Mouse (Mus musculus): ENCODE data around the gene Ngf. TPM values are rescaled to one million over a fixed set of nuclear protein-coding genes. Genes with fewer than 3 reads are reported as not detected.

The Ngf gene
- polyA plus RNA-seq, 1 experiment from 2014 or later, result 4.4 TPM

DNA sequence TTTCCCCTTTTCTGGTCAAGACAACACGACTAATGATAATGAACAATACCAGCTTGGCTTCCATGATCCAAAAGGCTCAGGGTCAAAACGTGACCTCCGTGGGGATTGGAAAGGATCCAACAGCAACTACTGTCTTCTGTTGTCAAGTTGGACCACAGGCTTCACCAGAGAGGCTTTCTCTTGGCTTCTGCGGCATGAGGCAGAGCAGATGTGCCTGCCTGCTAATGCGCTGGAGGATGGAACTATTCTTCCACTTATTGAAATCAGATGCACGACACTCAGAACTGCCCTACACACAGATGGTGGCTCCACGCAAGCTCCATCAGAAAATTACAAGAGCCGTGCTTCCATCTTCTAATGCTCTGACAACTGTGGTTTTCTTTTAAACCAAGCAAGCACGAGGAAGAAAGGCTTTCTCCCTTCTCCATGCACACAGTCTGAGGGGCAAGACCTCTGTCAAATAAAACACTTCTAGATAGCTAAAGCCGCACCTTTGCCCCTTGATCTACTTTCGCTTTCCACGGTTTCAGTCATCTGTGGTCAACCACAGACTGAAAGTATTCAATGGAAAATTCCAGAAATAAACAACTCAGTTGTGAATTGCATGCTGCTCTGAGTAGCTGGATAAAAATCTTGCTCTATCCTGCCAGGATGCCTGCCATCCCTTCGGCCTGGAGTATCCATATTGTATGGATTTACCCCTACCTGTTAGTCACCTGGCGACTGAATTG, 20.8 kb downstream of the Ngf start:
- 70% methylated on average over 14 of the region's 14 CpGs for WGBS
- no peak for ATAC-seq (ENCODE audit: insufficient number of reproducible peaks, insufficient read depth, low FRiP score, low read depth)
- no peak overlapping the region for H3K4me2 ChIP-seq (ENCODE audit: low read length)
- no peak overlapping the region for H3K27ac ChIP-seq (replicated peaks in 1 of 2; ENCODE audit: control insufficient read depth in 1 of 2, insufficient read depth in 1 of 2, low read depth in 2 of 2, low read length in 2 of 2)
- H3K9ac ChIP-seq (ENCODE audit: low read length), result no peak overlapping the region
- no peaks in the 10 kb centered on the region; a peak in 1 of 4 replicates for H3K4me1 ChIP-seq (ENCODE audit: control insufficient read depth in 2 of 2, insufficient read depth in 2 of 2, low read length in 2 of 2)
- H3K4me3 ChIP-seq (ENCODE audit: control insufficient read depth in 1 of 2, insufficient read depth in 1 of 2, low read depth in 1 of 2, low read length in 2 of 2), result no peak overlapping the region
- H3K36me3 ChIP-seq (ENCODE audit: control insufficient read depth, insufficient read depth, low read length), result no peaks in the 10 kb centered on the region
- no peaks in the 10 kb centered on the region for H3K9me3 ChIP-seq (ENCODE audit: control insufficient read depth, low read length)
- H3K27me3 ChIP-seq (ENCODE audit: control insufficient read depth, insufficient read depth, low read length), result no peaks in the 10 kb centered on the region

DNA sequence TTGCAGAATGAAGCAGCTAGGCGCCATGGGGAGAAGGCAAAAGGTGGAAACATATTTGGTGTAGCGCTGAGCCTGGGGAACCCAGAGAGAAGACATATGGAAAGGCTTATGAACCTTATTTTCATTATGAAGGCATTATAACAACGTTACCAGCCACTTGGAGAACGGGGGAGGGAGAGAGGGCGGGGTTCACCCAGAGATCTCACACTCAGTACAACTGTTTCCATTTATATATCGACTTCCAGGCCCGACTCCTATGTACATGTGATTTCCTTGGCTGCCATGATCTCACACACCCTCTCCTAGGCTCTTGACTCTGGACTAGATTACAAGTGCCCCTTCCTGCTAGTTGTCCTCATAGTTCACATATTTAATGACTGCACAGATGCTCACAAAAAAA, 28.4 kb downstream of the Ngf start:
- Histone ChIP-seq H3K27me3 (ENCODE audit: control insufficient read depth, insufficient read depth, low read length) (no peaks in the 10 kb centered on the region), H3K4me1 (ENCODE audit: control insufficient read depth in 2 of 2, insufficient read depth in 2 of 2, low read length in 2 of 2) (no peaks in the 10 kb centered on the region), H3K4me2 (ENCODE audit: low read length) (no peak overlapping the region), H3K9ac (ENCODE audit: low read length) (no peak overlapping the region), H3K36me3 (ENCODE audit: control insufficient read depth, insufficient read depth, low read length) (no peaks in the 10 kb centered on the region), H3K9me3 (ENCODE audit: control insufficient read depth, low read length) (no peaks in the 10 kb centered on the region), H3K27ac (replicated peaks in 1 of 2; ENCODE audit: control insufficient read depth in 1 of 2, insufficient read depth in 1 of 2, low read depth in 2 of 2, low read length in 2 of 2) (no peak overlapping the region), H3K4me3 (ENCODE audit: control insufficient read depth in 1 of 2, insufficient read depth in 1 of 2, low read depth in 1 of 2, low read length in 2 of 2) (no peak overlapping the region)
- no peak for ATAC-seq (ENCODE audit: insufficient number of reproducible peaks, insufficient read depth, low FRiP score, low read depth)
- WGBS, result 60% methylated on average over 7 of the region's 7 CpGs

DNA sequence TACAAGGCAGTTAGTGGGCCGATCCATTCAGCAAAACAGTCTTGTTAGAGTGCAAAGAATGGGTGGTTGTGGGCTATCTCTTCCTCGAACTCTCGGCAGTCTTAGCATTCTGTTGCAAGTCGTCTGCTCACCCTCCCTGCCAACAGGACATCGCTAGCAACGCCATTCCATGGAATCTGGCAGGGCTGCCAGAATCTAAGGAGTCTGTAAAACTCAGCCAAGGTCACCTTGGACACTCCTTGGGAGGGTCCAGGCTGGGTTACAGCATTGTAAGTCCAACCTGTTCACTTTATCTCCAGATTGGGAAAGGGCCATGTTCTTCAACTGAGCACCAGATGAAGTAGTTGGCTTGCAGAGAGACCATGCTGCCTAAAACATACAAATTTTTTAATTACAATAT, 29.2 kb downstream of the Ngf start:
- H3K9ac ChIP-seq (ENCODE audit: low read length), result no peak overlapping the region
- 65% methylated on average over 6 of the region's 6 CpGs for WGBS
- no peaks in the 10 kb centered on the region for H3K27me3 ChIP-seq (ENCODE audit: control insufficient read depth, insufficient read depth, low read length)
- H3K4me1 ChIP-seq (ENCODE audit: control insufficient read depth in 2 of 2, insufficient read depth in 2 of 2, low read length in 2 of 2), result no peaks in the 10 kb centered on the region
- H3K9me3 ChIP-seq (ENCODE audit: control insufficient read depth, low read length), result no peaks in the 10 kb centered on the region
- no peak for ATAC-seq (ENCODE audit: insufficient number of reproducible peaks, insufficient read depth, low FRiP score, low read depth)
- no peak overlapping the region for H3K4me3 ChIP-seq (ENCODE audit: control insufficient read depth in 1 of 2, insufficient read depth in 1 of 2, low read depth in 1 of 2, low read length in 2 of 2)
- H3K4me2 ChIP-seq (ENCODE audit: low read length), result no peak overlapping the region
- H3K36me3 ChIP-seq (ENCODE audit: control insufficient read depth, insufficient read depth, low read length), result no peaks in the 10 kb centered on the region
- H3K27ac ChIP-seq (replicated peaks in 1 of 2; ENCODE audit: control insufficient read depth in 1 of 2, insufficient read depth in 1 of 2, low read depth in 2 of 2, low read length in 2 of 2), result no peak overlapping the region

DNA sequence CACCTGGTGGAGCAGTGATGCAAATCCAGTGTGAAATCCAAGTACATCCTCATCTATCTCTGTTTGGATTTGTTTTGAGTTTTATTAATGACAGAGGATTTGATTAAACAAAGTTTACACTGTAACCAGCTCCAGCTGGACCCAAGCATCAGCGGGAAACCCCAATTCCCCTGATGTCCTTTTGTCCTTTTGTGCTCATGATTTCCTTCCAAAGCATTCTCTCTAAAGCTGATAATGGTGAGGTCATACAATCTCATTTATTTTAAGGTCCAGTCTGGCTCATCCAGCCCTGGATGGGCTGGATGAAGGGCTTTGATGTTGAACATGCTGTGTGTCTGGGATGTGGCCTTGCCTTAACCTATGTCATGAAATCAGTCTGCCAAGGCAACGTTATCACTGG, 30.3 kb downstream of the Ngf start:
- Histone ChIP-seq H3K4me1 (ENCODE audit: control insufficient read depth in 2 of 2, insufficient read depth in 2 of 2, low read length in 2 of 2) (no peaks in the 10 kb centered on the region), H3K27ac (replicated peaks in 1 of 2; ENCODE audit: control insufficient read depth in 1 of 2, insufficient read depth in 1 of 2, low read depth in 2 of 2, low read length in 2 of 2) (no peak overlapping the region), H3K9me3 (ENCODE audit: control insufficient read depth, low read length) (no peaks in the 10 kb centered on the region), H3K4me3 (ENCODE audit: control insufficient read depth in 1 of 2, insufficient read depth in 1 of 2, low read depth in 1 of 2, low read length in 2 of 2) (no peak overlapping the region), H3K9ac (ENCODE audit: low read length) (no peak overlapping the region), H3K36me3 (ENCODE audit: control insufficient read depth, insufficient read depth, low read length) (no peaks in the 10 kb centered on the region), H3K4me2 (ENCODE audit: low read length) (no peak overlapping the region), H3K27me3 (ENCODE audit: control insufficient read depth, insufficient read depth, low read length) (no peaks in the 10 kb centered on the region)
- ATAC-seq (ENCODE audit: insufficient number of reproducible peaks, insufficient read depth, low FRiP score, low read depth), result no peak
- WGBS, result 80% methylated on average over 2 of the region's 2 CpGs

DNA sequence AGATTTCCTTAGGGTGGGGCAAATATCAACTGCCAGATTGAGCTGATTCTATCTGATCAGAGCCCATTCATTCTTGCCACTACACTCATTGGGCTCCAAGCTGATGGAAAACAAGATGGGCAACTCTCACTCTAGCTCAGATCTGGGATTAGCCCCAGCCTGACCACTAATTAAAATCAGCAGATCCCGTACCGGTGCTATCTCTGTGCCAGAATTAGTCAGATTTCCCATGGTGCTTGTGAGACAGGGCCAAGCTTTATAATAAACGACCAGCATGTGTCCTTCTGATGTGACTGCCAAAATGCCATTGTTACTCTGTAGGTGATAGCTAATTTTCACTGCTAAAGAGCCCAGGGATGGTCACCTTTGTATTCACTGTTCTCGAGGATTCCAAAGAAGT, 31.5 kb downstream of the Ngf start:
- Histone ChIP-seq H3K4me2 (ENCODE audit: low read length) (no peak overlapping the region), H3K27ac (replicated peaks in 1 of 2; ENCODE audit: control insufficient read depth in 1 of 2, insufficient read depth in 1 of 2, low read depth in 2 of 2, low read length in 2 of 2) (no peak overlapping the region), H3K9ac (ENCODE audit: low read length) (no peak overlapping the region), H3K27me3 (ENCODE audit: control insufficient read depth, insufficient read depth, low read length) (no peaks in the 10 kb centered on the region), H3K4me1 (ENCODE audit: control insufficient read depth in 2 of 2, insufficient read depth in 2 of 2, low read length in 2 of 2) (no peaks in the 10 kb centered on the region), H3K9me3 (ENCODE audit: control insufficient read depth, low read length) (no peaks in the 10 kb centered on the region), H3K36me3 (ENCODE audit: control insufficient read depth, insufficient read depth, low read length) (no peaks in the 10 kb centered on the region), H3K4me3 (ENCODE audit: control insufficient read depth in 1 of 2, insufficient read depth in 1 of 2, low read depth in 1 of 2, low read length in 2 of 2) (no peak overlapping the region)
- no peak for ATAC-seq (ENCODE audit: insufficient number of reproducible peaks, insufficient read depth, low FRiP score, low read depth)
- WGBS, result 68% methylated on average over 4 of the region's 4 CpGs

DNA sequence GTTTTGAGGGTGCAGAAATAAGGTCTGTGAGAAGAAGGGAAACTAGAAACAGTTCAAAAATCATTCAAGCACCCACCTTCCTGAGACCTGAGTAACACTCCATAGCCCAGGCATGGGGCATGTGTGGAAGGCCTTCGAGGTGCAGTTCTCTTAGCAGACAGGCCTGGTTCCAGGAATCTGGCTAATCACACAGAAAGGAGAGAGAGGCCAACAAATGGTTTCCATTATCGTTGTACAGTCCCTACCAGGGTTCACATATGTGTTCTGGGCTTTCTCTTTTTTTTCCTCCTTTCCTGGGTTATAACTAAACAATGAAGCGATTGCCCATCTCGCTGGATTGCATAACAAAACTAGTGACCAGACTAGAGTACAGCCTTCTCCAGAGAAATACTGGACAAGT, 35.4 kb downstream of the Ngf start:
- Histone ChIP-seq H3K27ac (replicated peaks in 1 of 2; ENCODE audit: control insufficient read depth in 1 of 2, insufficient read depth in 1 of 2, low read depth in 2 of 2, low read length in 2 of 2) (no peak overlapping the region), H3K4me2 (ENCODE audit: low read length) (no peak overlapping the region), H3K9me3 (ENCODE audit: control insufficient read depth, low read length) (no peaks in the 10 kb centered on the region), H3K36me3 (ENCODE audit: control insufficient read depth, insufficient read depth, low read length) (no peaks in the 10 kb centered on the region), H3K4me3 (ENCODE audit: control insufficient read depth in 1 of 2, insufficient read depth in 1 of 2, low read depth in 1 of 2, low read length in 2 of 2) (no peak overlapping the region), H3K27me3 (ENCODE audit: control insufficient read depth, insufficient read depth, low read length) (no peaks in the 10 kb centered on the region), H3K9ac (ENCODE audit: low read length) (no peak overlapping the region), H3K4me1 (ENCODE audit: control insufficient read depth in 2 of 2, insufficient read depth in 2 of 2, low read length in 2 of 2) (peaks cover 0 to 2% of the 10 kb centered on the region in 2 experiments; a peak in 1 of 4 replicates)
- ATAC-seq (ENCODE audit: insufficient number of reproducible peaks, insufficient read depth, low FRiP score, low read depth), result no peak
- 80% methylated on average over 4 of the region's 4 CpGs for WGBS

DNA sequence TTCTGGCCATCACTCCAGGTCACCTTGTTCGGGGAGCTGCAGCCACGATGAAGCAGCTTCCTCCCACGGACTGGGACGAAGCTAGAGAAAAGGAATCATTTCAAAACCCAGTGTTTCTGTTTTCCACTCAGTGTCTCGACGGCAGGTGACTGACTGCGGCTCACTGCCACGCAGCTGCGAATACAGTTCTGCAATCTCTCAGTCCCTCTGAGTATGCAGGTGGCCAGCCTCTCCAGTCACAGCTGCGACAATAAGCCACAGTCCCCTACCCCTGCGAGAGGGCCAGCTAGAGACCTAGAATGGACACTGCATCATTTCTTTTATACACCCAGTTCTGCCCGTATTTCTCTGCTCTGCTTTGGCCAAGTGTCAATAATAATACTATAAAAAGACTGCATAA, 36.3 kb downstream of the Ngf start:
- no peaks in the 10 kb centered on the region for H3K36me3 ChIP-seq (ENCODE audit: control insufficient read depth, insufficient read depth, low read length)
- H3K4me1 ChIP-seq (ENCODE audit: control insufficient read depth in 2 of 2, insufficient read depth in 2 of 2, low read length in 2 of 2), result peaks cover 0 to 2% of the 10 kb centered on the region in 2 experiments; a peak in 1 of 4 replicates
- no peak overlapping the region for H3K4me3 ChIP-seq (ENCODE audit: control insufficient read depth in 1 of 2, insufficient read depth in 1 of 2, low read depth in 1 of 2, low read length in 2 of 2)
- 72% methylated on average over 12 of the region's 12 CpGs for WGBS
- no peaks in the 10 kb centered on the region for H3K9me3 ChIP-seq (ENCODE audit: control insufficient read depth, low read length)
- H3K27ac ChIP-seq (replicated peaks in 1 of 2; ENCODE audit: control insufficient read depth in 1 of 2, insufficient read depth in 1 of 2, low read depth in 2 of 2, low read length in 2 of 2), result no peak overlapping the region
- no peak overlapping the region for H3K9ac ChIP-seq (ENCODE audit: low read length)
- ATAC-seq (ENCODE audit: insufficient number of reproducible peaks, insufficient read depth, low FRiP score, low read depth), result no peak
- H3K4me2 ChIP-seq (ENCODE audit: low read length), result no peak overlapping the region
- H3K27me3 ChIP-seq (ENCODE audit: control insufficient read depth, insufficient read depth, low read length), result no peaks in the 10 kb centered on the region

DNA sequence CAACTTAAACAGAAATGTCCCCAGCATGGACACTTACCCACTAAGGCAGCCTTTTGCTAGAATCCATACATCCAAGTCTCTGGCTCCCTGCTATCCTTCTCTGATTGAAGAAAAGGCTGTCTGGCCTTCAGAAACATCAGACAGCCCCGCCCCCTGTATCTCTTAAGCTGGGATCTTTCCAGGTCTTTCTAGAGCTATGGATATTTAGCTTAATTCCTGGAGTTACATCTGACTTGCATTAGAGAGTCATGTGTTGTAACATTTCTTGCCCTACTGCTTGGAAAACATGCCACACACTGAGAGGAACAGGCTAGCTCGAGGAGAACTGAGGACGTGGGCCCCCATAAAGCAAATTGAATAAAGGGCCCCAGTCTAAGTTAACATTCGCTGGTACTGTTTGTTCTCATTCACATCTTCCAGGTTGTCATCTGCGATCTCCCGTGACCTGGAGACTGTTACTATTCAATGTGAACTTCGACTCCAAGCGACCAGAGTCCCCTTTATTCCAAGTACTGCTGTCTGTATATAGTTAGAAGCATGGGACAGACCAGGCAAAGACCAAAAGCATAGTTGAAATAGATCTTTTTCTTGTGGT, 38.0 kb downstream of the Ngf start:
- WGBS, result 84% methylated on average over 8 of the region's 8 CpGs
- H3K27me3 ChIP-seq (ENCODE audit: control insufficient read depth, insufficient read depth, low read length), result no peaks in the 10 kb centered on the region
- H3K4me2 ChIP-seq (ENCODE audit: low read length), result no peak overlapping the region
- no peaks in the 10 kb centered on the region for H3K36me3 ChIP-seq (ENCODE audit: control insufficient read depth, insufficient read depth, low read length)
- ATAC-seq (ENCODE audit: insufficient number of reproducible peaks, insufficient read depth, low FRiP score, low read depth), result no peak
- H3K27ac ChIP-seq (replicated peaks in 1 of 2; ENCODE audit: control insufficient read depth in 1 of 2, insufficient read depth in 1 of 2, low read depth in 2 of 2, low read length in 2 of 2), result no peak overlapping the region
- H3K9ac ChIP-seq (ENCODE audit: low read length), result no peak overlapping the region
- H3K4me1 ChIP-seq (ENCODE audit: control insufficient read depth in 2 of 2, insufficient read depth in 2 of 2, low read length in 2 of 2), result peaks cover 0 to 2% of the 10 kb centered on the region in 2 experiments; a peak in 1 of 4 replicates
- H3K9me3 ChIP-seq (ENCODE audit: control insufficient read depth, low read length), result no peaks in the 10 kb centered on the region
- no peak overlapping the region for H3K4me3 ChIP-seq (ENCODE audit: control insufficient read depth in 1 of 2, insufficient read depth in 1 of 2, low read depth in 1 of 2, low read length in 2 of 2)

All from heart, embryonic 14.5 days (tissue).